Mouse (Mus musculus) heart, embryonic 12.5 days (tissue): ENCODE results near the gene Gm3187. TPM values are rescaled to one million over a fixed set of nuclear protein-coding genes. Genes with fewer than 3 reads are reported as not detected.
"Not testable (repeated sequence)": the region's sequence is repeated elsewhere in the genome, so short reads cannot be mapped to it uniquely, and the experiment has no call there.

Experiments
- ATAC-seq: fragments of 200-750 bp; cut with Nextera tagmentation; 2 replicates; pipeline ENCODE4 v1.8.0; 2017; ENCODE audit warnings: moderate TSS enrichment, moderate library complexity; ENCODE audit not compliant: insufficient number of reproducible peaks, low FRiP score
- H3K27ac ChIP-seq: fragments of 300-500 bp; sonication (generic); 2 replicates; pipeline ENCODE4 v1.5.1; 2016; ENCODE audit warnings: mild to moderate bottlenecking, moderate library complexity; ENCODE audit not compliant: poor library complexity, severe bottlenecking
- H3K27me3 ChIP-seq: fragments of 300-500 bp; sonication (generic); replicated peaks from 2 replicates; pipeline ENCODE4 v1.6.1; 2016; ENCODE audit warnings: mild to moderate bottlenecking, moderate library complexity
- H3K36me3 ChIP-seq: fragments of 300-500 bp; sonication (generic); 2 replicates; pipeline ENCODE4 v1.6.1; 2016; ENCODE audit warnings: mild to moderate bottlenecking, moderate library complexity
- H3K4me1 ChIP-seq: fragments of 300-500 bp; sonication (generic); replicated peaks from 2 replicates; pipeline ENCODE4 v1.6.1; 2016; ENCODE audit warnings: mild to moderate bottlenecking
- H3K4me2 ChIP-seq: fragments of 300-500 bp; sonication (generic); 2 replicates; pipeline ENCODE4 v1.6.1; 2016; ENCODE audit warnings: mild to moderate bottlenecking, moderate library complexity
- H3K4me3 ChIP-seq: fragments of 300-500 bp; sonication (generic); 2 replicates; pipeline ENCODE4 v1.5.1; 2016; ENCODE audit warnings: mild to moderate bottlenecking
- H3K9ac ChIP-seq: fragments of 300-500 bp; sonication (generic); 2 replicates; pipeline ENCODE4 v1.6.1; 2016; ENCODE audit warnings: mild to moderate bottlenecking, moderate library complexity
- H3K9me3 ChIP-seq: fragments of 300-500 bp; sonication (generic); replicated peaks from 2 replicates; pipeline ENCODE4 v1.6.1; 2016; ENCODE audit warnings: mild to moderate bottlenecking, moderate library complexity
- WGBS: fragments of 180-500 bp; shearing (Covaris S2); methylation state at CpG from one replicate; pipeline ENCODE4 v1.1.7; 2016; 5-methylcytosine and 5-hydroxymethylcytosine counted together
- polyA plus RNA-seq: library from polyadenylated mRNA; unstranded; fragments of >200 nt; fragmentation: Nextera tagmentation; extraction: Ambion mirVana; gene quantifications from 2 replicates; pipeline ENCODE4 v1.2.1, GENCODE M21; 2016

Gm3187 gene
- not detected in 2 replicates for polyA plus RNA-seq

- H3K9me3 ChIP-seq, H3K9ac ChIP-seq, H3K4me3 ChIP-seq, H3K27ac ChIP-seq, H3K36me3 ChIP-seq, H3K4me1 ChIP-seq, ATAC-seq, H3K27me3 ChIP-seq, H3K4me2 ChIP-seq: not testable (repeated sequence)
- 83% methylated on average over 5 of the region's 5 CpGs for WGBS
These were observed at the start of gene Gm3187 for GRCm38 (mm10) chr14:5483907-5484306. Gm3187 (plus strand) TSS chr14:5484207.

GRCm38 (mm10) chr14:5455367-5455766, 28.6 kb upstream of the Gm3187 start, which contains the start of gene Gm3194:
Gm3194 (minus strand) TSS chr14:5455467.
- WGBS = no CpG with 5 or more reads among the region's 3 CpGs
- H3K4me3 ChIP-seq, H3K9ac ChIP-seq, H3K4me2 ChIP-seq, H3K27me3 ChIP-seq, H3K9me3 ChIP-seq, H3K4me1 ChIP-seq, H3K27ac ChIP-seq, ATAC-seq, H3K36me3 ChIP-seq: not testable (repeated sequence)

GRCm38 (mm10) chr14:5460469-5460868, 23.5 kb upstream of the Gm3187 start:
- WGBS = no CpG with 5 or more reads among the region's 19 CpGs
- H3K9ac ChIP-seq, H3K4me2 ChIP-seq, H3K36me3 ChIP-seq, H3K4me1 ChIP-seq, H3K27me3 ChIP-seq, H3K27ac ChIP-seq, H3K4me3 ChIP-seq, H3K9me3 ChIP-seq, ATAC-seq: not testable (repeated sequence)

- not testable (repeated sequence) for H3K4me2 ChIP-seq, H3K27ac ChIP-seq, H3K4me3 ChIP-seq, H3K9ac ChIP-seq, H3K27me3 ChIP-seq, H3K9me3 ChIP-seq, H3K4me1 ChIP-seq, H3K36me3 ChIP-seq, ATAC-seq
- WGBS = no CpG with 5 or more reads among the region's 3 CpGs
These were observed 6.3 kb upstream of the Gm3187 start, which contains the start of gene Gm8246 for GRCm38 (mm10) chr14:5477730-5478129. Gm8246 (minus strand) TSS chr14:5477830.

- not testable (repeated sequence) for H3K27me3 ChIP-seq, ATAC-seq, H3K4me3 ChIP-seq, H3K36me3 ChIP-seq, H3K4me2 ChIP-seq, H3K4me1 ChIP-seq, H3K27ac ChIP-seq, H3K9ac ChIP-seq, H3K9me3 ChIP-seq
- no CpG with 5 or more reads among the region's 35 CpGs for WGBS
These were observed 17.4 kb downstream of the Gm3187 start, which contains the start of gene Gm3488 for GRCm38 (mm10) chr14:5501374-5501773. Gm3488 (plus strand) TSS chr14:5501674.

GRCm38 (mm10) chr14:5538196-5538595, 54.2 kb downstream of the Gm3187 start, which contains the start of gene Gm3532:
Gm3532 (plus strand) TSS chr14:5538496.
- not testable (repeated sequence) for ATAC-seq, H3K4me2 ChIP-seq, H3K9ac ChIP-seq, H3K9me3 ChIP-seq, H3K4me3 ChIP-seq, H3K27ac ChIP-seq, H3K4me1 ChIP-seq, H3K27me3 ChIP-seq, H3K36me3 ChIP-seq
- WGBS = no CpG with 5 or more reads among the region's 2 CpGs

Other genes with a start within 250 kb of the Gm3187 start
- gene Gm3526, start 223.6 kb upstream of the Gm3187 start, polyA plus RNA-seq = not detected in 2 replicates
- not detected in 2 replicates for gene Gm3542, start 149.3 kb upstream of the Gm3187 start, polyA plus RNA-seq
- gene Gm3500, start 95.2 kb upstream of the Gm3187 start, polyA plus RNA-seq = 0.13 TPM in 2 replicates
- 0.59 and 0.71 TPM in 2 replicates for gene Gm3194, start 28.7 kb upstream of the Gm3187 start, polyA plus RNA-seq
- not detected in 2 replicates for gene Gm8246, start 6.4 kb upstream of the Gm3187 start, polyA plus RNA-seq
- gene Gm3488, start 17.5 kb downstream of the Gm3187 start, polyA plus RNA-seq = 1.4 and 1.5 TPM in 2 replicates
- not detected in 2 replicates for gene Gm3532, start 54.3 kb downstream of the Gm3187 start, polyA plus RNA-seq
- gene Gm8265, start 148.8 kb downstream of the Gm3187 start, polyA plus RNA-seq = not detected in 2 replicates
- not detected in 2 replicates for gene Gm9603, start 203.2 kb downstream of the Gm3187 start, polyA plus RNA-seq